Mouse (Mus musculus) mouse embryonic stem cell (cell line): ENCODE measurements at regions not wholly inside any gene's neighbourhood (a gene's known extent, or its start where the extent isn't known, plus 50 kb on each side); places are given as distances from the start of the nearest gene placed in this dataset.

Source experiments
- in situ Hi-C, 2 experiments: fragments of 300-500 bp; cut with MboI; formaldehyde crosslinking; loops; 1 replicate in 1 of 2; 3 replicates in 1 of 2; pipeline ENCODE4 v1.14.3; 2019 to 2020; ENCODE audit warnings: low sequenced_read_pairs in 2 of 2, low pct_unique_long_range_greater_than_20kb in 1 of 2, mixed read lengths in 1 of 2; ENCODE audit not compliant: unreplicated experiment in 1 of 2

- in situ Hi-C loops: no loop called here
These were observed 276.9 kb upstream of the Ldb2 start for GRCm38 (mm10) chr5:45076347-45076890.

- in situ Hi-C loops: no loop called here
These were observed 275.7 kb upstream of the Ldb2 start for GRCm38 (mm10) chr5:45075195-45075594.

GRCm38 (mm10) chr5:45072529-45072928 is 273.0 kb upstream of the Ldb2 start:
- in situ Hi-C loops: no loop called here

- in situ Hi-C loops: no loop called here
These were observed 266.6 kb upstream of the Ldb2 start for GRCm38 (mm10) chr5:45065917-45066699.

- in situ Hi-C loops: no loop called here
These were observed 263.1 kb upstream of the Ldb2 start for GRCm38 (mm10) chr5:45062567-45062966.

GRCm38 (mm10) chr5:45055276-45055959 is 255.9 kb upstream of the Ldb2 start:
- in situ Hi-C loops: no loop called here

- in situ Hi-C loops: no loop called here
These were observed 249.9 kb upstream of the Ldb2 start for GRCm38 (mm10) chr5:45049410-45049809.

GRCm38 (mm10) chr5:45042914-45043313 is 243.4 kb upstream of the Ldb2 start:
- in situ Hi-C loops: no loop called here

GRCm38 (mm10) chr5:45036430-45036829 is 236.9 kb upstream of the Ldb2 start:
- in situ Hi-C loops: no loop called here

- in situ Hi-C loops: no loop called here
These were observed 233.7 kb upstream of the Ldb2 start for GRCm38 (mm10) chr5:45033146-45033545.

GRCm38 (mm10) chr5:45027876-45028275 is 228.4 kb upstream of the Ldb2 start:
- in situ Hi-C loops: no loop called here

- in situ Hi-C loops: no loop called here
These were observed 225.9 kb upstream of the Ldb2 start for GRCm38 (mm10) chr5:45025383-45025782.

- in situ Hi-C loops: no loop called here
These were observed 208.4 kb upstream of the Ldb2 start for GRCm38 (mm10) chr5:45007930-45008329.

- in situ Hi-C loops: no loop called here
These were observed 201.5 kb upstream of the Ldb2 start for GRCm38 (mm10) chr5:45000996-45001395.

GRCm38 (mm10) chr5:44999032-44999431 is 199.6 kb upstream of the Ldb2 start:
- in situ Hi-C loops: no loop called here

GRCm38 (mm10) chr5:44975456-44976195 is 176.1 kb upstream of the Ldb2 start:
- in situ Hi-C loops: no loop called here

- in situ Hi-C loops: no loop called here
These were observed 143.8 kb upstream of the Ldb2 start for GRCm38 (mm10) chr5:44943023-44943921.

GRCm38 (mm10) chr5:44942575-44942974 is 143.1 kb upstream of the Ldb2 start:
- in situ Hi-C loops: no loop called here
